Mouse (Mus musculus) lung, postnatal 10 days (tissue): ENCODE results near the gene Tal1.

ENCODE experiments used
- DNase-seq: peaks from one replicate; pipeline ENCODE4 v3.0.0; 2021

The Tal1 gene

DNA sequence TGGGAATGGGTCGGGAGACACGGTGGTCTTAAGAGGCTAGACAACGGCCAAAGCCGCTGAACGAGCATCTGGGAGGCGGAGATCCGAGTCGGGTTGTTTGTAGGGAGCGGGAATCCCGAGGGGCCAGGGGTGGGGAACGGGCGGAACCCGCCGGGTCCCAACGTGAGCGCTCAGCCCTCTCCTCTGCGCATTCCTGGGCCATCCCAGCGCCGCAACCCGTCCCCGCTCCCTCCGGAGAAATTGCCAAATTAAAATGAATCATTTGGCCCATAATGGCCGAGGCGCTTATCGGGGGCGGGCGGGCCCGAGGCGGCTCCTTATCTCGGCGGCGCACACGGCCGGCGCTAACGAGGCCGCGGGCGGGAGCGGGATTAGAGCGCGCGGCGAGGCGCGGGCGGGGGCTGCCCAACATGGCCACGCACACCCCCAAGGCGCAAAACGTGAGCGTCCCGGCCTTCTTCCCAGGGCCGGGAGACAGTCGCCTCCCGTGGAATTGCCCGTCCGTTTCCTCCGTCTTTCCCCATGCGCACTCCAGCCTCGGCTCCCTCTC lies at the start of gene Tal1:
Tal1 (plus strand) TSS at position 56 of the 550 bp plus-strand sequence.
- DNase-seq, result peak; percentile 69

DNA sequence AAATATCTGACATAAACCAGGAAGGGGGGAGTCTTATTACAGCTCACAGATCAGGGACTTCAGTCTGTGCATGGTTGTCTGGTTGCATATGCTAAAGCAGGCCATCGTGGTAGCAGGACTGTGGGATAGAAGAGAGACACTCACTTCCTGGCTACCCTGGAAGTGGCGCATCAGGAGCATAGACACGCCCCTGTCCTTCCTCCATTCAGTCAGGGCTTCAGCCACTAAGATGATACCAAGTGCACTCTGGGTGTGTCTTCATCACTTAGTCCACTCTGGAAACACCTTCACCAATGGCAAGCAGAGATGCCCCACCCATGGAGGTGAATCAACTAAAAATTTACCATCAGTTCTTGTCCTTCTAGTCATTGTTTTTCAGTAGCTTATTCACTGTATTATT lies 42.0 kb upstream of the Tal1 start:
- DNase-seq, result no peak

DNA sequence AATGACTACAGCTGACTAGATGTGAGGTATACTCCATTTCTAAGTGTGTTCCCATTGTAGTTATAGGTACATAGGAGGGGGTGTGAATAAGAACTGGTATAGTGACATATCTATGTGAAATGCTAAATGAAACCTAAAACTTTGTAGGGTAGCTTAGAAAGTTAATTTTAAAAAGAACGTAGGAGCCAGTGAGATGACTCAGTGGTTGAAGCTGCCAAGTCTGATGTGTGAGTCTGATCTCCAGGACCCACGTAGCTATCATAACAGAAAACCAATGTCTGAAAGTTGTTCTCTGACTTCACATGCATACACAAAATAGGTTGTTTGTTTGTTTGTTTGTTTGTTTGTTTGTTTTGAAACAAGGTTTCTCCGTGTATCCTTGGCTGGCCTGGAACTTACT lies 36.2 kb upstream of the Tal1 start:
- DNase-seq, result no peak

DNA sequence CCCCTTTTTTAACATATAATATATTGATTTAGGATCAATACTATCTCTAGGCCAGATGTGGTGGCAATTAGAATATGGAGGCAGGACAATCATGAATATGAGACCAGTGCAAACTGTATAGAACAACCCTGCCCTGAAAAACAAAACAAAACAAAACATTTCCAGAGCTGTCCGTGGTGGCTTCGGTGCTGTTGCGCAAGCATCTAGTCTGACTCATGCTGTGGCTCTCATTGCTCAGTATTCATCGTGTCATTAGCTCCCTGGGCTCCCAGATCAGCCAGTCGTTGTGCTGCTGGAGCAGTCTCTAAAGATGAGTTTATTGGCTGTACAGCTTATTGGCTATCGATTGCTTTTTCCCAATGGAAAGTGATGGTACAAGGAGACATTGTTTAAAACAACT lies 21.2 kb upstream of the Tal1 start:
- DNase-seq, result no peak

DNA sequence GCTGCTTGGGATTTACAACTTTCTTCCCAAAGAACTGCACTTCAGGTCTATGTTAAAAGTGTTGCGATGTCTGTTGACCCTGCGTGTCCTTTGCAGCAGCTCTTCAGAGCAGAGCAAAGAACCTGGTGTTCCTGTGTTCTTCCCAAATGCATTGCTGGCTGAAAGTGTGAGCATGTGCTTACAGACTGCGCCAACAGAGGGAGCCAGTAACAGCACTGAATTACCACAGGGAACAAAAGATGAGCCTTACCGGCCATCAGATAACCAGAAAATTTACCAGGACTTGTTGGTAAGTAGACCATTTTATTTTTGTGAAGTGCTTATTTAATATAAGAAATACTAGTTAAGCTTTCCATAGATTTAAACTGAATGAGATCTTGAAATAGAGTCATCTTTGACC lies 18.0 kb upstream of the Tal1 start:
- peak; percentile 63 for DNase-seq

DNA sequence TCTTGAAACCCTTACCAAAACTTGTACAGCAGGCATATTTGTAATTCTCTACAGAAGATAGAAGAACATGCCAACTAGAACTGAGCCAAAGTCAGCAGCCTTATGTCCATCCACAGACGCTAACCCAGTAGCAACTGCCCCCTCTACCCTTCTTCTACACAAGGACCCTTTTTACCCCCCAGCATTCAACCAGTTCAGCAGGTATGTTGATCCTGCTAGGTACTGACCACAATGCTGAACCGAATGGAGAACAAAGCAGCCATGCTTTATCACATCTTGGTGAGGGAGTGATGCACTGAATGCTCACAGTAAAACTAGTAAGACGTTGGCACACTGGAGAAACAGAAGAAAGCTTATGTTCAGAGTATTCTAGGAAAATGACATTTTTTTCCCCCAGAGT lies 10.6 kb upstream of the Tal1 start:
- no peak for DNase-seq

DNA sequence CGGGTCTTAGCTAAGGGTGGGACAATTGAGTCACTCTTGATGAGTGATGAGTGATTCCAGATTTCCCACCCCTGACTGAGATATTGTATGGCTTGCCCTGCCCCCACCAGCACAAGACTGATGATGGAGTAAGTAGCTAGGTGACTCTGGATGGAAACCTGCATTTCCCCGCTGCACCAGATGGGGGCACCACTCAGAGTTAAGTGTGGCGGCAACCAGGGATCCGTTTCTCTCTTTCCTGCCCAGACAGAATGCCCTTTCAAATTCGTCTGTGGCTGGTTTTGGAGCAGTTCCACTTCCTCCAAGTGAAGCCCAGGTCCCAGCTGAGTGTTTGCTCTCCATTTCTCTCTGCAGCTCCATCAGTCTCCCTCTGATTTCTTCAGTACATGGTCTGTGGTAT lies 8.5 kb upstream of the Tal1 start:
- peak; percentile 83 for DNase-seq

DNA sequence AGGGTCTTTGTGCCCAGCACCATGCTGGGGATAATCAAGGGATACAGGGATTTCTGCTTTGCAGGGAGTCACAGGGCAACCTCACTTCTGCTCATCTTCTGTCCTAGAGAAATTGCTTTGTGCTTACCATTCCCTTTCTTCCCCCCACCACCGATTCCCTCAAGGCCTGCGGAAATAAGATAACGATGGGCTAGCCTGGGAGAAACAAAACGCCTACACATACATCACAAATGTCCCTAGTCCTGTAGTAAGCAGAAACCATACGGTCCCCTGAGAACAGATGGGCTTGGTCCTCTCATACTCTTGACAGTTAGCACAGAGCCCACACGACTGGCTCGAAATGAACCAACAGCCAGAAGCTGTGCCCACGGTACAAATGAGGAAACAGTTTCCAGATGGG lies 8.0 kb upstream of the Tal1 start:
- DNase-seq, result no peak

DNA sequence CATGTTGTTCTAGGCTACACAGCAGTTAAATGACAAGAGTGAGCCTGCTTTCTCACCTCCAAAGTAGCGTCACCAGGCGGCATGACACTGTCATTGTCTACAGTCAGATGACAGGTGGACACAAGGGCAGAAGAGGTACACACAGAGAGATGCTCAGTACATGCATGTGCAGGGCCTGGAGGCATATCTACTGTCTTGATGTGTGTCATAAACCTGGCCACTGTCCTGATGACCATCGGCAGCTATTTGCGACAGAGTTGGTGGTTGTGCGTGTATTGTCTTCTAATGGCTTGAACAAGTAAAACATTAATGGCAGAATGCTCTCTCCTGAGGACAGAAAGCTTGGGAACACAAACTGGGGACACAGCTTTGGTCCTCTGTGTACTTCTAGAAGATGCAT lies 5.0 kb upstream of the Tal1 start:
- no peak for DNase-seq

DNA sequence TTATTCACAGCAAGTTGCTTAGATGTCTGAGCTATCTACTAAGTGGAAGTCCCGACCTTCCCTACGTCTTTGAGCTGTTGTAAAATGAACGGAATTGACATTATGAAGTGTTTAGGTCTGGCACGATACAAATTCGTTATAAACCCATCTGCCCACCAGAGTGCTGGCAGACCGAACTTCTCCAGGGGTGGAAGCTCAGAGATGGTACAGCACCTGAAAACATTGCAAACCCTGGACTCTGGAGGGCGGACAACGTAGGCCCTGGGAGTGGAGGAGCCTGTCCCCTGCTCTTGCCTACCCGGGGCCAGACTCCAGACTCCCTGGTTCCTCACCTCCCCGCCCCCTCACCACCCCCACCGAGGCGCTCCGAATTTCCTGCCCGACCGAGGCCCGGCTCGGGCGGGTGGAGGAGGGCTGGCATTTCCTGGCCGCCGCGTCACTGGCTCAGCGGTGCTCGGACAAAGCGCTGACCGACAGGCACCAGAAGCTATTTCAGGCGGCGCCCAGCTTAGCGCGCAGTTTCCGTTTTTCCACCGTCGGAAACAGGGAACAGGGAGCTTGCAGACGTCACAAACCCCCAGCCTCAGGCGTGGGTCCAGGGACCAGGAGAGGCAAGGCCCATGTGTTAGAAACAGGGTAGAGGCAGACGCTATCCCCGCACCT lies 3.8 kb upstream of the Tal1 start:
- DNase-seq, result peak; percentile 87

DNA sequence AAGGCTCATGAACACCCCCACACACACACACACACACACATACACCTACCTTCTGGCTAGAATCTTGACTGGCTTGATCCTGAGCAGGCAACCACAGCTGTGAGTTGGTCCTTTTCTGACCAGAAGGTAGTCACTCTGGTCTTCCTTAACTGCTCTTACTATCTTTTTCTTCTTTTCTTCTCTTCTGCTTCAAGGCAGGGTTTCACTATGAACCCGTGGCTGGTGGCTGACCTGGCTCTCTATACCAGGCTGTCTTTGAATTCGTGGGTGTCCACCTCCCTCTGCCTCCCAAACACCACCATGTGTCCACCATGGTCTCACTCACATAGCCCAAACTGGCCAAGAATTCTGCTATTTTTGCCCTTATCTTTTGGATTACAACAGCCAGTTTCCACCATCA lies 1.2 kb upstream of the Tal1 start:
- DNase-seq, result no peak

DNA sequence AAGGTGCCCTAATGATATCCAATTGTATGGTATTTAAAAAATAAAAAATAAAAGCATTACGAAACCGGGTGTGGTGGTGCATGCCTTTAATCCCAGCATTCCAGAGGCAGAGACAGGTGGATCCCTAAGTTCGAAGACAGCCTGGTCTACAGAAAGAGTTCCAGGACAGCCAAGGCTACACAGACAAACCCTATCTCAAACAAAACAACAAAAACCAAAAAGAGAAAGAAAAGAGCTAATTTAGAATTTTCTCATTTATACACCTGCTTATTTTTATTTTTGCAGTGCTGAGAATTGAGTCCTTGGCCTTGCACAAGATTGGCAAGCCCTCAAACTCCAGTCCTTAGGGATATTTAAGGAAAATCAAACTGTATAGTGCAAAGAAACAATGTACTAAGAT lies 535 bp upstream of the Tal1 start:
- DNase-seq, result no peak

DNA sequence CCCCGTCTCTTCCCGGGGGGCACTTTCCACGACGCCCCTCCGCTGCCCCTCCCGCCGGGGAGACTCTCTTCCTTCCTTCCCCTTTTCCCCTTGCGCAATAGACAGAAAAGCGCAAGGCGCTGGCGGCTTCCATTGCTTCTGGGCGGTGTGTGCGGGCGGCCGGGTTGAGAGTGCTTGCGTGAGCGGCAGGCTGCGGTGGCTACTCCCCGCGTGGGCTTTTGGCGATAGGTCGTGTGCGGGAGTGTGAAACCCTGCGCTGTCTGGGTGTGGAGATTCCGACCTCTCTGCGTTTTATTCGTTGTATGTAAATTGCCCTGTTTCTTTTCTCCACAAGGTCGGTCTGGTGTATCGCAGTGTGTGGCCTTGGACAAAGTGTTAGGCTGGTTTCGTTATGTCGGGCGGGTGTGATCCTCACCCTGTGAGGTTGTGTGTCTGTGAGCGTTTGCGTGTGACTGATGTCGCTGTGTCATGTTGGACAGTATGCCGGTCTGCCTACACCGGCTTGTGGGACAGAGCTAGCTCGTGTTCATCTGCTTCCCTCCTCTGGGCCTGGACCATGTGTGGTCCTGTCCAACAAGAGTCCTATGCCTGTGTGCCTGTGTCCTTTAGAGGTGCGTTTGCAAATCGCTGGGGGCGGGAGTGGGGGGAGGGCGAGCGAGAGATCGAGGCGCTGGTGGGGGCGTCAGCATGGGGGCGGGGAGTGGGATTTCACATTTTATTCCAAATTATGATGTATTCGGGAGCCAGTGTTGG lies 871 bp downstream of the Tal1 start:
- peak; percentile 32 for DNase-seq

DNA sequence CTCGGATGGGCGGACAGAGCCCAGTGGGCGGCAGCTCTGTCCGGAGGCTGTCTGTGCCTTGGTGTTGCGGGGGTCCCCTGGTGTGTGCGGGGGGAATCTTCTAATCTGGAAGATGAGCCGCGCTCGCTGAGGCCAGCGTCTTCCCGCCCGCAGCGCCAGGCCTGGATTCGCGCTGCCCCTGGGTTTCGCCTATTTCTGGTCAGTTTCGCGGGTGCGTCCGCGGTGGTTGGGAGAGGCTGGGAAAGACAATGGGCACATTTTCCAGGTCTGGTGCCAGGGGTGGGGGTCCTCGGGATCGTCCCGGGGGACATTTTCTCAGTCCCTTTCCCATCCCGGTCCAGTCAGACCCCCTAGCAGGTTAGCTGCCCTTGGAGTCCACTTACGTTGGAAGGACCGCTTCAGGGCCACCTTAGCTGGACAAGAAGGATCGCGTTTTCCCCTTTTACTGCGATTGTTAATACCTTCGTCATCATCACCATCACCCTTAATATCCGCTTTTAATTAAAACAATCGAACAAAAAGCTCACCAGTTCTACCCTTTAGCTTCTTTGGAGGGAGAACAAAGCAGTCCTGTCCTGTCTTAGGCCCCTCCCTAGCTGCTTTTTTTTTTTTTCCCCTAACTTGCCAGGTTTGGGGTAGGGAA lies 1.6 kb downstream of the Tal1 start:
- DNase-seq, result peak; percentile 25

DNA sequence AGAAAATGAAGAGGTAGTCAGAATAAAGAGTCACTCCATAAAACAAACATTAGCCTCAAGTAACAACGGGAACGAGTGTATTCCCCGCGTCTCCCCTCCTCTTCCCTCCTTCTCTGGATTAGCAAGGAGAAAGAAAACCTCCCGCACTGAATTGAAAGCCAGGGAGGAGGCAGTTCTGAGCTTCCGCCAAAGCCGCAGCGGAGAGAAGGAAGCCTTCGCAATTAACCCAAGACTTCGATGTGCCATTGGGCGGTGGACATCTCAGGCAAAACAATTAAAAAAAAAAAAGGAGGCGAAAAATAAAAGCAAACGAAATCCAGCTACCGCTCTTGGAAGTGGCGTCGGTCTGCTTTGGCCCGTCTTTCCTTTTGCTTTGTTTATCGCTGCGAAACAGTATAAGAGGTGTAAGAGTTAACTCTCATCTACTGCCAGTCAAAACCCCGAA lies 2.1 kb downstream of the Tal1 start:
- DNase-seq, result peak; percentile 45

DNA sequence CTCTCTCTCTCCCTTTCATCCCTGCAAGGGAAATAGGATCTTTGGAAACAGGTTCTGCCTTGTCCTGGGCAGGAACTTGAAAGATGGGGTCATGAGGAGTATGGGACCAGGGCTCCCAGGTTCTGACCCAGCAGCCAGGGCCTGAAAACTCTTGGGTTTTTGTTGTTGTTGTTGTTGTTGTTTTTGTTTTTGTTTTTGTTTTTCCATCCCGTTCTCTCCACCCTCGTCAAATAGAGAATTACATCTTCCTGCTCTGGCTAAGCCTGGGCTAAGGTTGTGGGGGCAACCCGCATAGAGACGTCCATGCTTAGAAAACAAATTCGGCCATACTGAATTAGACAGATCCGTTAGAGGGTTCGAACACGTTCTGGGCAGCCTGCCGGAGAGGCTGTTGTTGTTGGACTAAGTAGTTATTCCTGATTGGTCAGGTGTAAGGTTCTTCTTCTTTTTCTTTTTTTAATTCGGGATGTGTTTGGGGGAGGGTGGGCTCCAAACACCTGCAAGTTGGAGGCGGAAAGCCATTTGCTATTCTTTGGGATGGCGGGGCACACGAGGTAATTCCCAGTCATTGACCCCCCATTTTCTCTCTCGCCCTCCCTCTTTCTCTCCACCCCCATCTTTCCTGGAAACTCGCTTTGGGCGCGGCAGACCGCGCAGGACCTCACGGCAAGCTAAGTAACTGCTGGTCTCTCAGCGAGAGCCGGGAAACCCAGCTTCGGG lies 2.8 kb downstream of the Tal1 start:
- DNase-seq, result peak; percentile 31

DNA sequence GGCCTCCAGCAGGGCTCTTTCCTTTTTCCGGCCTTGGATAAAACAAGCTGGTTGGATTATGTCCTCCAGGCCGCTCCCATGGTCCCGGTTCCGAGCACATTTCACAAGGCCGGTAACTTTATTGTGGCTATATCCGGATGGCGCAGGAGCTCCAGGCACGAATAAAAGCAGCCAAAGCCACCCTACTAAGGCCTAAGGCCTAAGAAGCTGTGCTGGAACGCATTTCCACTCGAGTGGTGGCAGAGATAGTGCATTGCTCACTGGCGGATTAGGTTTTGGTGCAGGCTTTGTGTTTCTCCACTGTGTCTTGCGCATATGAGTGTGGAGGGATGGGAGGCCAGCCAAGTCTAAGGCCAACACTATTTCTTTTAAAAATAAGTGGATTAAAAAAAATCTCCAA lies 3.6 kb downstream of the Tal1 start:
- DNase-seq, result peak; percentile 50

DNA sequence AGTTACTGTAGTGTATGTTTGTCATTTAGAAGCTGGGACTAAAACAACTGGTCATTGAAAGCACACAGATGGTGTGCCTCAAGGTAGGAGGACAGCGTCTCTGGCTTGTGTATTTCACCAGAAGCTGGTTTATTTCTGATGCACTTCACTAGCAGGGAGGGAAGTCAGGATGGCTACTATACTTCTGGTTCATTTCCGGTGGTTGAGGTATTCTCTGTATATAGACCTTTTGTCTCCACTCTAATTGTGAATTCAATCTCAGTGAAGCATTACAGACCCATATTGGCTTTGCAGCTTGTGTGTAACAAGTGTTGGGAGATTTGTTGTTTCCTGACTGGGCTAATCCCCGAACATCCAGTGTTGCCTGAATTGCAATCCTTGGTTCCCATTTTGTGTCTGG lies 4.5 kb downstream of the Tal1 start:
- DNase-seq, result no peak

DNA sequence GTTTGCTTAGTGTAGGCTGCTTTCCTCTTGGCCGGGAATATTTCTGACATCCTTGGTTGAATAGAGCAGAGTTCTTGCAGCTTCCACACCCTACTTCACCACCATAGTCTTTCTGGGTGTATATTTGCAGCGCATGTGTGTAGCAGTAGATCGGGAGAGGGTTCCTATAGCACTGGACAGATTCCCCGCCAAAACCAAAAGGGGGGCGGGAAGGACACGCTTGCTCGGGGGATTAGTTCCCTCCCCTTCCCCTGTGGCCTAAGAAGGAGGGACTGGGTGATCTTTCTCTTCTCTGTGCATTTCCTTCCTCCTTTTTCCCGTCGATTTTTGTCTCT lies 6.3 kb downstream of the Tal1 start:
- DNase-seq, result peak; percentile 13

DNA sequence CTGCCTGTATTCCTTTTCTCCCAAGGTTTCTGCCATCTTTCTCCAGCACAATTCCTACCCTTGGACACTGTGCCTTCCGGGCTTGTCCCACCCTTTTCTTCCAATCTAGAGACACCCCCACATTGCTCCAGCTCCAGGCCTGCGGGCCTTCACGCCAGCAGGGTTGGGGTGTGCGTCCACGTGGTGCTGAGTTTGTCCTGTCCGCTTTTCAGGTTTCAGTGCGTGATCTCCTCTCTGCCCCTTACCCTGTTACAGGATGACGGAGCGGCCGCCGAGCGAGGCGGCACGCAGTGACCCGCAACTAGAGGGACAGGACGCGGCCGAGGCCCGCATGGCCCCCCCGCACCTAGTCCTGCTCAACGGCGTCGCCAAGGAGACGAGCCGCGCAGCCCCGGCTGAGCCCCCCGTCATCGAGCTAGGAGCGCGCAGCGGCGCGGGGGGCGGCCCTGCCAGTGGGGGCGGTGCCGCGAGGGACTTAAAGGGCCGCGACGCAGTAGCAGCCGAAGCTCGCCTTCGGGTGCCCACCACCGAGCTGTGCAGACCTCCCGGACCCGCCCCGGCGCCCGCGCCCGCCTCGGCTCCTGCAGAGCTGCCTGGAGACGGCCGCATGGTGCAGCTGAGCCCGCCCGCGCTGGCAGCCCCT lies 6.8 kb downstream of the Tal1 start:
- peak; percentile 52 for DNase-seq

DNA sequence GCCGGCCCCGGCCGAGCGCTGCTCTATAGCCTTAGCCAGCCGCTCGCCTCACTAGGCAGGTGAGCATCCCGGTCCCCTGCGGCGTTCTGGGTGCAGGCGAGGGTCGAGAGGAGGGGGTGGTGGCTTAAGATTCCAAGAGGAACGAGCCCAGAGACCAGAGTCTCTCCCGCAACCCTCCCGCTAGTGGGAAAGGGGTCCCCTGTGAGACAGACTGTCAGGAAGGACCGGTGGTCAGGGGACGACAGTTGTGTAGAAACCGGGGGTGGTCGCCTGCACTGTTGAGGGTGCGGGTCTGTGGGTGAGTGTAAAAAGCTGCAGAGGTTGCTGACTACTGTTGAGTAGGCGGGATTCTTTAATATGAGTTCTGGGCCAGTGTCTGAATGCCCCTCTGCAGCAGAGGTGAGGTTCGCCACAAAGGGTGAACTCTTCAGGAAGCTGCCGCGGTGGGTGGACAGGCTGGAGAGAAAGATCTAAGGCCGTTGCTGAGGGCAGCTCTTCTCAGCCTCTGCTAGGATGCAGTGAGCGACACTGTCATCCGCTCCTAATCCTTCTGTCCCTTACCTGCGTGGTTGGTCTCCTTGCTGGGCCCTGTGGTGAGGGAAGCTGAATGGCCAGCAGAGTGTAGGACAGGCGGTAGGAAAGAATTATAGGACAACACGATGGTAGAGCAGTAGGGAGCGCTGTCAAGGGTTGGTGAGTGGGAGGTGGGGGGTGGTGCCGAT lies 7.5 kb downstream of the Tal1 start:
- no peak for DNase-seq

DNA sequence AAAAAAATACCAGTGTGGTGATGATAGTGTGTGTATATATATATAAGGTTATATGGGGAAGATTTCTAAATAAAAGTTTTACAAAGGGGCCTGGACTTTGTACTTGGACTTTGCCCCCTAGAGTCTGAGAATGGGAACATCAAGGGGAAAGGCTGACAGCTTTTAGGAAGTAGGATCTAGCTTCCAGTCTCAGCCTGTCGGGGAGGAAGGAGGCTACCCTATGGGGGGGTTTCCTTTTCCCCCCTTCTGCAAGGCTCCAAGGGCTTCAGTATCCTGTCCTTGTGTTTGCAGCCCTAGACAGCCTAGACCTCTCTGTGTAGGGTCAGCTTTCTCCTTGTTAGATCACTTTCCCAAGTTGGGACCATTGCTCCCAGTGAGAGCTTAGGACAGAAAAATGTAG lies 15.4 kb downstream of the Tal1 start:
- no peak for DNase-seq
